Mouse (Mus musculus): ENCODE data around the gene Olfr332. TPM values are rescaled to one million over a fixed set of nuclear protein-coding genes. Genes with fewer than 3 reads are reported as not detected.
"Not testable (repeated sequence)": the region's sequence is repeated elsewhere in the genome, so short reads cannot be mapped to it uniquely, and the experiment has no call there.

Gene Olfr332
- not detected in 2 replicates for polyA plus RNA-seq (2015; fragmentation: Nextera tagmentation; extraction: Ambion mirVana)

DNA sequence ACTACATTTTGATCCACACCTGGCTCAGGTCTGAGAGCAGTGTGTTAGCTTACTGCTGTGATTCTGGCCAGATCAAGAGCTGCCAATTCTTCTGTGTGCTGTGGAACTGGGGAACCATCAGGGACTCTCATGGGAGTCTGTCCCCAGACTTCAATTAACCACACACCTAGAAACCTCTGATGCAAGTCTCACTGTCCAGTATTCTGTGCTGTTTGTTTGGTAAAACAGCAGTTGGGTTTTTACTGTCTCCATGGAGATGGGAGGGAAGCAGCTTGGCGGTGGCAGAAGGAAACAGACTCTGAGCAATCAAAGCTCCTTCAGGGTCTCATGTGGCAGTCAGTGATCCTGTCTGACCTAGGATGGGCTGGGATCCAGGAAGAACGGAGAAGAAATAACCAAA, at the start of gene Olfr332:
TSS of gene Olfr332 (minus strand) at position 101 of the 400 bp plus-strand sequence.
- no peak for ATAC-seq (ENCODE audit: extremely low read depth, insufficient number of reproducible peaks, low FRiP score, low TSS enrichment)
- Histone ChIP-seq H3K36me3 (no peaks in the 10 kb centered on the region), H3K9ac (no peak within 1 kb of the TSS), H3K27me3 (replicated peaks) (no peaks in the 10 kb centered on the region), H3K27ac (replicated peaks) (no peak within 1 kb of the TSS), H3K4me3 (no peak within 1 kb of the TSS), H3K4me1 (no peaks in the 10 kb centered on the region), H3K9me3 (no peaks in the 10 kb centered on the region), H3K4me2 (no peak within 1 kb of the TSS)
- WGBS: 79% methylated on average over 2 of the region's 2 CpGs

DNA sequence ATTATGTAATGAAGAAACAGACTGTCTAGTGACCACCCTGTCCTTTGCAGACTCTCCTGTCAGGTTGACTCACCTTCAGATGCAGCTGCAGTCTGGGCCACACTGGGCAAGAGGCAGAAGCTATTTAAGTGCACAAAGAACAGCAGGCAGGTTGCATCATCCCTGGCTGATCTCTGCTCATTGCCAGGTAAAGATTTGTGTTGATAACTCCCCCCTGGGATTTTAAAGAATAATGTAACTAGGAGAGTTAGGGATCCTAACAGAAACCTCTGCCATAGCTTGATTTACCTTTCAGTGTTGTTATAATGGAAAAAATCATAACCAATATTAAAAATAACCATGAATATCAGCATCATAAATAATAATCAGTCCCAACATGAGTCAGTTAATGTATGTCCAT, 42.4 kb upstream of the Olfr332 start, which contains the start of gene Olfr330:
TSS of gene Olfr330 (minus strand) at position 101 of the 400 bp plus-strand sequence.
- H3K4me2 ChIP-seq; ATAC-seq (ENCODE audit: extremely low read depth, insufficient number of reproducible peaks, low FRiP score, low TSS enrichment); H3K36me3 ChIP-seq; H3K4me3 ChIP-seq; H3K9ac ChIP-seq; H3K27me3 ChIP-seq (replicated peaks); H3K27ac ChIP-seq (replicated peaks); H3K9me3 ChIP-seq; H3K4me1 ChIP-seq: not testable (repeated sequence)

DNA sequence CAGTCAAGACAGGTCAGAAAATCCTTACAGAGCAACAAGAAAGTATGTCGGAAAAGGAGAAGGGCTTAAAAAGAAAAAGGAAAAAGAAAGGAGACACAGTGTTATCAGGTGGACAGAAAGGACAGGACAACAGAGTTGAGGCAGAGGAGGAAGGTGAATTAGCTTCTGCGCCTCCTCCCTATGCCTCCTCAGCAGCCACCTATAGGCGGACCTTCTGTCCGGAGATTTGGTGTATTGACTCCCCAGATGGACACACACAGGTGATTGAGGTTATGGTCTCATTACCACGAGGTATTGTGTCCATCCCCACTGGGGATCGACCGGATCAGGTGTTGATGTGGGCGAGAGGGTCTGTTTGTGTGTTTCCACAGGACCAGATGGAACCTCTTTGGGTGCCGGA, 27.4 kb upstream of the Olfr332 start:
- not testable (repeated sequence) for H3K27ac ChIP-seq (replicated peaks); H3K4me2 ChIP-seq; H3K36me3 ChIP-seq; H3K9me3 ChIP-seq; ATAC-seq (ENCODE audit: extremely low read depth, insufficient number of reproducible peaks, low FRiP score, low TSS enrichment); H3K9ac ChIP-seq; H3K4me1 ChIP-seq; H3K27me3 ChIP-seq (replicated peaks); H3K4me3 ChIP-seq
- 84% methylated on average over 7 of the region's 9 CpGs for WGBS

DNA sequence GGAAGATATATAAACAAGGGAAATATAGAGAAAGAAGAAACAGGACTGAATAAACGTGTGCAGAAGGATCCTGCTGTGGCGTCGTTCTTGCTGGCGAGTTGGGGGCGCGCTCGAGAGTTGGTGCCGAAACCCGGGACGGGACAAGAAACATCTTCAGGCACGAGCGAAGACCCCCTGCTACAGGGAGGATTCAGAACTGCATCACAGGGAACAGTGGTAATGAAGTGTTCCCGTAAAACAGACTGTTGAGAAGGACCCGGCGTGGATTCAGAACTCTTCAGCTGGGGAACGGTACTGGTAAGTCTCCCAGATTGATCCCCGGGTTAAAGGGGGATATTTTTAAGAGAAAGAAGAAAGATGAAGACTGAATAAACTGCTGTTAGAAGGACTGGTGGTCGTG, 26.6 kb upstream of the Olfr332 start:
- not testable (repeated sequence) for ATAC-seq (ENCODE audit: extremely low read depth, insufficient number of reproducible peaks, low FRiP score, low TSS enrichment); H3K4me1 ChIP-seq; H3K9ac ChIP-seq; H3K4me2 ChIP-seq; H3K27me3 ChIP-seq (replicated peaks); H3K4me3 ChIP-seq; H3K36me3 ChIP-seq; H3K9me3 ChIP-seq; H3K27ac ChIP-seq (replicated peaks)
- WGBS: 83% methylated on average over 17 of the region's 18 CpGs

DNA sequence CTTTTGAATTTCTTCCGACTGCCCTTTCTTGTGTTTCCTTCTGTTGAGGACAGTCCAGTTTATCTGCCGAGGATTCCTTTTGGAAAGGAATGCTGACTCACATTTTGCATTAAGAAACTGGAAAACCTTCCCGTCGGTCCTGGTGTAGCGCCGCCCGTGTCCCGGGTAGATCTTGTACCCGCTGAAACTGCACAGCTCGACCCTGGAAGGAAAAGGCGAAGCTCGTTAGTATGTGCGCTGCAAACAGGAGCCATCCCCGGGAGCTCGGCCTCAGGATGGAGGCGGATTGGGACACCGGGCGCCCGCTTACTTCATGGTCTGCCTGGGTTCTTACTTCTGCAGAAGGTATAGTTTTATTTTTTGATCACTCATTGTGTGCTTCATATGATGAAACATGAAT, 16.7 kb upstream of the Olfr332 start:
- not testable (repeated sequence) for H3K27ac ChIP-seq (replicated peaks); H3K4me3 ChIP-seq; ATAC-seq (ENCODE audit: extremely low read depth, insufficient number of reproducible peaks, low FRiP score, low TSS enrichment); H3K27me3 ChIP-seq (replicated peaks); H3K4me2 ChIP-seq; H3K36me3 ChIP-seq; H3K4me1 ChIP-seq; H3K9ac ChIP-seq; H3K9me3 ChIP-seq
- 77% methylated on average over 19 of the region's 19 CpGs for WGBS

DNA sequence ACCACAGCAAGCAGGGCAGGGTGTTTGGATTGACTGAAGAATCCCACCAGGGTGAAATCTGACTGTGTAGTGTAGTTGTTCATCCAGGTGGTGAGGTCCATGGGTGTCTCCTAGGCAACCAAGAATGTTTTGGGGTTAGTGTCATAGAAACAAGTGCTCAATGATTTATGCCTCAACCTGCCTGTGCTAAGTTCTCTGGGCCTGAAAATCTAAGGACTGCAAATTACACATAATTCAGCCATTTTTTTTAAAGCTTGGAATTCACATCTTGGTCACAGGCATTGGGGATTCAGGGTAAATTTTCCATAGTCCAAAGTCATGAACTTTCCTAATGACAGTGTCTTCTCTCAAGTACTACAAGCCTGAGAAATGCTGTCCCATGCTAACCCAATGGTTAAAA, 10.1 kb upstream of the Olfr332 start, which contains the start of gene Olfr331:
TSS of gene Olfr331 (minus strand) at position 101 of the 400 bp plus-strand sequence.
- not testable (repeated sequence) for ATAC-seq (ENCODE audit: extremely low read depth, insufficient number of reproducible peaks, low FRiP score, low TSS enrichment); H3K36me3 ChIP-seq; H3K27ac ChIP-seq (replicated peaks); H3K9ac ChIP-seq; H3K9me3 ChIP-seq; H3K4me2 ChIP-seq; H3K27me3 ChIP-seq (replicated peaks); H3K4me1 ChIP-seq; H3K4me3 ChIP-seq

DNA sequence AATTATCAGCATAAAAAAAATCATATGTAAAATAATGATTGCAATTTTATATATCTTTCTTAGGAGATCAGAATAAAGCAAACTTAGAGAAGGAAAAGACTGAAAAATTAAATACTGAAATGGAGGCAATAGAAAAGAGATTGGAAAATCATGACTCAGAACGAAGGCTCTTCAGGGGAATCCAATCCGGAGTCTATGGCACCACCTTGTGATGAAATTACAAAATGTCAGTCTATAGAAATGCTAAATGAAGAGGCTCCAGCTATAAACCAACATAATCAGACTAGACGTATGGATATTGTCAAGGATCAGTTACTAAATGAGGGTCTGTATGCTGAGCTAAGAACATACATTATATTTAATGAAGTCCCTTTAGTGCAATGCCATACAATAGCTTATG, 6.9 kb upstream of the Olfr332 start:
- H3K27me3 ChIP-seq (replicated peaks): no peaks in the 10 kb centered on the region
- no peak overlapping the region for H3K27ac ChIP-seq (replicated peaks)
- ATAC-seq (ENCODE audit: extremely low read depth, insufficient number of reproducible peaks, low FRiP score, low TSS enrichment): no peak
- no peak overlapping the region for H3K9ac ChIP-seq
- no peaks in the 10 kb centered on the region for H3K9me3 ChIP-seq
- no peaks in the 10 kb centered on the region for H3K36me3 ChIP-seq
- no peak overlapping the region for H3K4me3 ChIP-seq
- H3K4me1 ChIP-seq: no peaks in the 10 kb centered on the region
- no peak overlapping the region for H3K4me2 ChIP-seq
- 48% methylated on average over 3 of the region's 3 CpGs for WGBS

DNA sequence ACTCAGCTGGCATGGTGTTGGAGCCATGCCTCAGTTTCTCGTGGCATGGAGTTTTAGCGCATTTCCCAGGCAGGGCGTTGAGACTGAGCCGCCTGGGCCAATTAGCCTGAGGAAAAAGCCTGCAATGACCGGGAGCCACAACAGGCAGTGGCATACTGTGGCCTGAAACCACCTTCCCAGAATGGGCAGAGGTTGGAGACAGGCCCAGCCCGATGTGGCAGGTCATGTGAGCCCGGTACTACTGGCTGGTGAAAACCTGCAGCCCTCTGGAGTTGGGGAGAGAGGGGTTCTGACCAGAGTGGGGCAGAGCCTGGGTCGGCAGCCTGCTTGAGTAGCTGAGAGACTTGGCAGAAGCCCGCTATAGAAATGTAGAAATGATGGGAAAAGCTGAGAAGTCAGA, 6.4 kb upstream of the Olfr332 start:
- Histone ChIP-seq H3K27me3 (replicated peaks) (no peaks in the 10 kb centered on the region), H3K9ac (no peak overlapping the region), H3K4me3 (no peak overlapping the region), H3K4me2 (no peak overlapping the region), H3K4me1 (no peaks in the 10 kb centered on the region), H3K27ac (replicated peaks) (no peak overlapping the region), H3K9me3 (no peaks in the 10 kb centered on the region), H3K36me3 (no peaks in the 10 kb centered on the region)
- 70% methylated on average over 9 of the region's 9 CpGs for WGBS
- no peak for ATAC-seq (ENCODE audit: extremely low read depth, insufficient number of reproducible peaks, low FRiP score, low TSS enrichment)

DNA sequence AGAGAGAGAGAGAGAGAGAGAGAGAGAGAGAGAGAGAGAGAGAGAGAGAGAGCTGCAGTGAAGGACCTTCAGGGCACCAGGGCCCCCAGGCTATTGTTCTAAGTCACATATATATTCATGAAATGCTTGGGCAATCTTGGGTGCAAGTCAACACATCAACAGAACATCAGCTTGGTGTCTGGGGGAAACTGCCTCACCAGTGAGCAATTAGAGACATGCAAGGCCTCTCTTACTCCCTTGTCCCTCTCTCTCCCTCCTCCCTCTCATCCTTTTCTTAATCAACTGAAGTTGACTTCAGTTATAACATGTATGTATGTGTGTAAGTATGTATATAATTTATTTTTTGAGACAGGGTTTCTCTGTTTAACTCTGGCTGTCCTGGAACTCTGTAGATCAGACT, 30.2 kb downstream of the Olfr332 start, which contains the start of gene Olfr30:
TSS of gene Olfr30 (minus strand) at position 101 of the 400 bp plus-strand sequence.
- H3K9me3 ChIP-seq: no peaks in the 10 kb centered on the region
- H3K27ac ChIP-seq (replicated peaks): no peak within 1 kb of the TSS
- no peaks in the 10 kb centered on the region for H3K36me3 ChIP-seq
- no peaks in the 10 kb centered on the region for H3K4me1 ChIP-seq
- H3K4me3 ChIP-seq: no peak within 1 kb of the TSS
- no peak within 1 kb of the TSS for H3K9ac ChIP-seq
- no peak within 1 kb of the TSS for H3K4me2 ChIP-seq
- no peak for ATAC-seq (ENCODE audit: extremely low read depth, insufficient number of reproducible peaks, low FRiP score, low TSS enrichment)
- no peaks in the 10 kb centered on the region for H3K27me3 ChIP-seq (replicated peaks)

DNA sequence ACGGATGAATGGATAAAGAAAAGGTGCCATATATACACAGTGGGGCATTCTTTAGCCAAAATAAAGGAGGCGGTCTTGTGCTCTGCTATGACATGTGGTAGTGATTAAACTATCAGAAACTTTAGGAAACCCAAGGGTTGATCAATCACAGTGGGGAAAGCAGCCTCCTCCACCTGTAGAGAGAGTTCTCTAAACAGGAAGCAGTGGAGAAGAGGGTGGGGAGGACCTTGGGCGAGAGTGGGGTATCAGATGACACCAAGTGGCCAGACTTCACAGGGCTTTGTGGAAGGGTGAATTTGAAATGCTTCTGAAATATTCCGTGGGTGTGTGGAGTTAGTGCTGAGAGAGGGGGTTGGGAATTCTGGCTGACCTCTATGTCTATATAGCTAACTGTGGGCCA, 38.8 kb downstream of the Olfr332 start:
- H3K27ac ChIP-seq (replicated peaks): no peak overlapping the region
- H3K4me2 ChIP-seq: no peak overlapping the region
- WGBS: 51% methylated on average over 4 of the region's 4 CpGs
- H3K36me3 ChIP-seq: no peaks in the 10 kb centered on the region
- H3K4me1 ChIP-seq: no peaks in the 10 kb centered on the region
- no peak; the same call in 1 of the 2 replicates for ATAC-seq (ENCODE audit: extremely low read depth, insufficient number of reproducible peaks, low FRiP score, low TSS enrichment)
- no peaks in the 10 kb centered on the region for H3K27me3 ChIP-seq (replicated peaks)
- no peak overlapping the region for H3K9ac ChIP-seq
- no peak overlapping the region for H3K4me3 ChIP-seq
- H3K9me3 ChIP-seq: peaks cover 2% of the 10 kb centered on the region; the same call in 1 of the 2 replicates

DNA sequence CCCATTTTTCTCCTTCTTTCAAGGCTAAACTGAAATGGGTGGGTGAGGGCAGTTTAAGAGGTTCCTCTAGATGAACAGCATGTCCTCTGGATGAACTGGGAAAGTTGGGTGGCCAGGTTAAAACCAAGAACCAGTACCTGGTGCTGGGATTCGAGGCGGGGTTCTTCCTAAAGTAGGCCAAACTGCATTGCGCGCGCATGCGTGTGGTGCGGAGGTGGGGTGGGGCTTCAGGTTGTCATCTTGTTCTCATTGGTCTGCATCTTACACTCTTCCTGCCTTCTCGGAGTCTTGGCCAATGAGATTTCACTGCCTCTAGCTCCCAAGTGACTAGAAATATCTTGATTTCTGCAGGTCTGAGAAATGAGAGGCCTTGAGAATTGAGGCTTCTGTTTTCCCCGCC, 39.6 kb downstream of the Olfr332 start, which contains the start of gene Lypd9:
TSS of gene Lypd9 (minus strand) at position 165 of the 400 bp plus-strand sequence.
- 85% methylated on average over 9 of the region's 9 CpGs for WGBS
- H3K27ac ChIP-seq (replicated peaks): no peak within 1 kb of the TSS
- peaks cover 8% of the 10 kb centered on the region; the same call in 1 of the 2 replicates for H3K9me3 ChIP-seq
- no peak within 1 kb of the TSS for H3K9ac ChIP-seq
- H3K27me3 ChIP-seq (replicated peaks): no peaks in the 10 kb centered on the region
- H3K4me2 ChIP-seq: no peak within 1 kb of the TSS
- H3K36me3 ChIP-seq: no peaks in the 10 kb centered on the region
- no peak for ATAC-seq (ENCODE audit: extremely low read depth, insufficient number of reproducible peaks, low FRiP score, low TSS enrichment)
- H3K4me3 ChIP-seq: no peak within 1 kb of the TSS
- no peaks in the 10 kb centered on the region for H3K4me1 ChIP-seq
